Mouse (Mus musculus): ENCODE results near the gene Tarbp1.

The Tarbp1 gene

GRCm38 (mm10) chr8:126474299-126475187 is at the start of gene Tarbp1:
Tarbp1 (minus strand) TSS chr8:126475065.
- in situ Hi-C loops (cut with MseI, MboI): no loop called here

GRCm38 (mm10) chr8:126524233-126524985 is 49.5 kb upstream of the Tarbp1 start:
- in situ Hi-C loops (cut with MseI, MboI): no loop called here

- in situ Hi-C loops (cut with MseI, MboI): no loop called here
These were observed 48.3 kb upstream of the Tarbp1 start for GRCm38 (mm10) chr8:126523060-126523574.

- in situ Hi-C loops (cut with MseI, MboI): no loop called here
These were observed 44.6 kb upstream of the Tarbp1 start for GRCm38 (mm10) chr8:126519447-126519975.

GRCm38 (mm10) chr8:126516620-126517577 is 42.0 kb upstream of the Tarbp1 start:
- in situ Hi-C loops (cut with MseI, MboI): no loop called here

GRCm38 (mm10) chr8:126514011-126514964 is 39.4 kb upstream of the Tarbp1 start:
- in situ Hi-C loops (cut with MseI, MboI): no loop called here

- in situ Hi-C loops (cut with MseI, MboI): no loop called here
These were observed 36.0 kb upstream of the Tarbp1 start for GRCm38 (mm10) chr8:126510866-126511265.

- in situ Hi-C loops (cut with MseI, MboI): no loop called here
These were observed 34.8 kb upstream of the Tarbp1 start for GRCm38 (mm10) chr8:126509635-126510034.

GRCm38 (mm10) chr8:126508871-126509586 is 34.2 kb upstream of the Tarbp1 start:
- in situ Hi-C loops (cut with MseI, MboI): no loop called here

- in situ Hi-C loops (cut with MseI, MboI): no loop called here
These were observed 33.4 kb upstream of the Tarbp1 start for GRCm38 (mm10) chr8:126508221-126508620.

GRCm38 (mm10) chr8:126504492-126505182 is 29.8 kb upstream of the Tarbp1 start:
- in situ Hi-C loops (cut with MseI, MboI): no loop called here

GRCm38 (mm10) chr8:126502722-126503121 is 27.9 kb upstream of the Tarbp1 start:
- in situ Hi-C loops (cut with MseI, MboI): no loop called here

- in situ Hi-C loops (cut with MseI, MboI): loop anchor here (5.0 to 10.0 kb wide), 4 partner anchors 88 to 425 kb away; partner anchors contain the start of gene Irf2bp2 (in 1 of the 2)
These were observed 24.5 kb upstream of the Tarbp1 start for GRCm38 (mm10) chr8:126499371-126499770.

- in situ Hi-C loops (cut with MseI, MboI): loop anchor here (5.0 to 10.0 kb wide), 4 partner anchors 89 to 426 kb away; partner anchors contain the start of gene Irf2bp2 (in 1 of the 2)
These were observed 23.6 kb upstream of the Tarbp1 start for GRCm38 (mm10) chr8:126498465-126498864.

- in situ Hi-C loops (cut with MseI, MboI): loop anchor here (5.0 to 10.0 kb wide), 4 partner anchors 90 to 427 kb away; partner anchors contain the start of gene Irf2bp2 (in 1 of the 2)
These were observed 22.9 kb upstream of the Tarbp1 start for GRCm38 (mm10) chr8:126497541-126498428.

GRCm38 (mm10) chr8:126496915-126497314 is 22.1 kb upstream of the Tarbp1 start:
- in situ Hi-C loops (cut with MseI, MboI): loop anchor here (5.0 to 10.0 kb wide), 4 partner anchors 90 to 428 kb away; partner anchors contain the start of gene Irf2bp2 (in 1 of the 2)

- in situ Hi-C loops (cut with MseI, MboI): loop anchor here (5.0 to 10.0 kb wide), 4 partner anchors 92 to 429 kb away; partner anchors contain the start of gene Irf2bp2 (in 1 of the 2)
These were observed 20.6 kb upstream of the Tarbp1 start for GRCm38 (mm10) chr8:126495461-126495860.
